Mouse (Mus musculus): ENCODE results near the gene Scaper.
A peak's percentile ranks its signal among the peaks of the same experiment; 100 is the strongest.

Scaper gene

DNA sequence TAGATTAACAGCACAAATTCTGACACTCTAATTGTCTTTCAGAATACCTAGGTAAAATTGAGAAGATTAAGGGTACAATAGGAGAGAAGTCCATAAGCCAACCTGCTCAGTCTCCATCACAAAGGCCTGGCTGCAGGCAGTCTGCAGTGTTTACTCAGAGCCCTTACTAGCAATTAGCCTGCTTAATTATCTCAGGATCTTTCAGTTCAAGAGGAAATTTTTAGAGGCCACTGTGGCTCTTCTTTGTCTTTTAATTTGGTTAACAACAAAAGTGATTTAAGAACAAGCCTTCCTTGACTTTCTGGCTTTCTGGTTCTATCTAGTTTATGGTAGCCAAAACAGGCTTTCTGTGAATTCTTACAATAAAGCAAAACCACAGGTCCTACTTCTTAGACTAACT lies 339.3 kb downstream of the Scaper start:
- no peak for DNase-seq

DNA sequence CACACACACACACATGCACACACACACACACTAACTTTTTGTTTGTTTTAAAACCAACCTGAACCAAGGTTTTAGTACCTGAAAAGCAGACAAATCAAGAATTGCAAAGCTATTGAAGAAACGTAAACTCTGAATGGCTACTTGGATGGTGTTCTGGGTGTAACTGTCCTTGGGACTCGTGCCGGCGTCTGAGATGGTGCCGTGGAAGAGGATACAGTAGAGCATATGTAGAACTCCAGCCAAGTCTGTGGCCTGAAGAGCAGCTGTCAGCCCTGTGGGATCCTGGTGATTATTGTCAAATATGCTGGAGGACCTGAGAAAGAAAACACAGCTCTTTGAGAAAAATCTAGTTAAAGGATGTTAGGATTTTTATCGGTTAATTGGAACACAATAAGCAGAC lies 351.8 kb downstream of the Scaper start:
- no peak for DNase-seq

- no peak for DNase-seq
These were observed 356.5 kb downstream of the Scaper start for GRCm38 (mm10) chr9:55581414-55581813.

GRCm38 (mm10) chr9:55576571-55576970 lies 361.3 kb downstream of the Scaper start:
- peak; percentile 5 for DNase-seq

GRCm38 (mm10) chr9:55571071-55571470 lies 366.8 kb downstream of the Scaper start:
- no peak for DNase-seq

DNA sequence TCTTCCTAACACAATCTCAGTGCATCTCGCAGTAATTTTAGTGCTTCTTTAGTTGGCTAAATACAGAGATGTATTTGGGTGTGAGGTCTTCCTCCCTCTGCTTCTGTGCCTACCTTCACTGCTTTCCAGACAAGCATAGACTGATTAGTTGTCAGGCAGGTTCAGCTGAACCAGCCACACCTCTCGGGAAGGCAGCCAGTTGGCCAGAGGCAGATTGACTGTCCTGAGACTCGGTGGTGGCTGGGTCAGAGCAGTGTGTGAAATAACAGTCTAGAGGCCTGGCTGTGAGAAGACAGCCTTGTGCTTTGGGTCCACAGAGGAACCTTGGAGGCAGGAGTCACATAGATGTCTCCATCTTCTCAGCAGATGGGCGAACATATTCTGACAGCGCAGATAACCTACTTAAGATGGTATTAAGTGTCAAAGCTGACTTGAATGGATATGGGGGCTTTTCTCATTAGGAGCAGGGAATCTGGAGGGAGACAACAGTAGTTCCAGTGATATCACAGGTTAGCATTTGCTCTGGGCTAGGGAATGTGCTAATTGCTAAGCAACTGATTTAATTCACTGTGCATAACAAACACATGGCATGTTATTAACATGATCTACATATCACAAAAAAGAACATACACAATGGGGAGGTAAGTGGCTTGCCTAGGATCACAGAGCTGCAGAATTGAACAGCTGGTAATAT lies 369.3 kb downstream of the Scaper start:
- no peak for DNase-seq

DNA sequence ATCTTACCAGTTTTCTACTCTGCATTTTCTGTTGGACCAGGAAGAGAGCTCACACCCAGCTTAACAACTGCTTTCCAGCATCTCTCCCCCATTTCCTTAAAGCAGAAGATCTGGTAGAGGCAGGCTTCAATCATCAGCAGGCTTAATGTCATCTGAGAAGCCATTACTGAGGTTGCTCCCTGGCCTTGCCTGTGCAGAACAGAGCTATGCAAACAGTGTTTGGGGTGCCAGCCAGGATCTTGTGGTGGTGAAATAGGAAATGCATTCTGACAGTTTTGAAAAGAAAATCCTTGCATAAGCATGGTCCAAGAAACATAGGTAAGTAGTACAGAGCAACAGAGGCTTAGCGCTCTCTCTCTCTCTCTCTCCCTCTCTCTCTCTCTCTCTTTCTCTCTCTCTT lies 377.0 kb downstream of the Scaper start:
- no peak for DNase-seq

GRCm38 (mm10) chr9:55554986-55555385 lies 382.9 kb downstream of the Scaper start:
- DNase-seq: no peak

- DNase-seq: no peak
These were observed 388.5 kb downstream of the Scaper start for GRCm38 (mm10) chr9:55549302-55549890.

- DNase-seq: no peak
These were observed 389.0 kb downstream of the Scaper start for GRCm38 (mm10) chr9:55548871-55549270.

DNA sequence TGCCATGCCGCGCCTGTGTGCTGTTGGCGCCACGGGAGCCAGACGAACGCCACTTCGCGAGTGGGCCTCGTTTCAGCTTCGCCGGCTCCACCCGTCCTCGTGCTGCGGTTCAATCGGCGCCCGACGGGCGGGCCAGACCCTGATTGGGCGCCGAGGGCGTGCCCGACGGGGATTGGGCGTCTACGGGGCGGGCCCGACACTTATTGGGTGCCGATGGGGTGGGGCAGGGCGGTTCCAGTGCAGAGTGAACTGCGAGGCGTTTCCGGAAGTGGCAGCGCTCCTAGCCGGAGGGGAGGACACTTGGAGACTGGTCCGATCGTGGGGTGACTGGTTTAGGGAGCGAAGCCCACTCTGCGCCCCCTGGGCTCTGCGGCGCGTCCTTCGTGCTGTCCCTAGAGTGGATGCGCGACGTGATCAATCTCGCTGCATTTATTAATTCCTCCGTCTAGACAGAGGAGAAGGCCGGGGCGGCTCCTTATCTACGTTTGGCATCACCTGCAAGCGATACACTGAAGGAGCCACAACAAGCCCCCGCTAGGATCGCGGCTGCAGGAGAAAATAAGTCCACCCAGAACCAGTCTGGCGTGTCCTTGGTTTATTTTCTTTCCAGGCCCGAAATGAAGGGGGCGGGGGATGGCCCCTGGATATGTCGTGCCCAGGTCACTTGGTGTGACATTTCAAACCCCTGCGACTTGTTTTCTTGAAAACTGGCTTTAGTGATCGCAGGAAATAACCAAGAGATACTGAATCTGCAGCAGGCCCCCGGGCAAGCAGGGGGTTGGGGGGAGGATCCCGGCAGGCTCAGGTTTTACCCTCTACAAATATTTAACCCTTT lies 391.5 kb downstream of the Scaper start:
- DNase-seq: no peak

GRCm38 (mm10) chr9:55545556-55546175 lies 392.3 kb downstream of the Scaper start:
- no peak for DNase-seq

DNA sequence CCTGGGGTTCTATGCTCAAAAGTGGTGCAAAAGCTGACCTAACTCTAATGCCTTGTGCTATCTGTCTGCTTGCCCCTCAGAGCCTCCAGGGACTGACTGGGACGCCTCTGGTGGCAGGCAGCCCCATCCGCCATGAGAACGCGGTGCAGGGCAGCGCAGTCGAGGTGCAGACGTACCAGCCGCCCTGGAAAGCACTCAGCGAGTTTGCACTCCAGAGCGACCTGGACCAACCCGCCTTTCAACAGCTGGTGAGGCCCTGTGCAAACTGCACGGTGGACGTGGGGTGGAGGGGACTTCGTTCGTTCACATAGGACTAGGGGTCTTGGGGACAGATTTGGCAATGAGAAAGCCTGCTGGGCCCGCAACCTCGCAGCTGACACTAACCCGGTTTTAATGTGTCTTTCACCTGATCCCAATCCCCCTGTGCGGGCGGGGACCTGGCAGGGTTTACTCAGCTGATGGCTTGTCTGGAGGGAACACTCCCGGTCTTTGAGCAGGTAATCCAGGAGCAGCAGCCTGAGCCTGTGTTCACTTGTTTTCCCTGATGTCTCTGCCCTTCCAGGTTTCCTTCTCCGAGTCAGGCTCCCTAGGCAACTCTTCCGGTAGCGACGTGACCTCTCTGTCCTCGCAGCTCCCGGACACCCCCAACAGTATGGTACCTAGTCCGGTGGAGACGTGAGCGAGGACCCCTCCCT lies 392.9 kb downstream of the Scaper start:
- DNase-seq: no peak

GRCm38 (mm10) chr9:55543703-55544401 lies 394.1 kb downstream of the Scaper start:
- no peak for DNase-seq

DNA sequence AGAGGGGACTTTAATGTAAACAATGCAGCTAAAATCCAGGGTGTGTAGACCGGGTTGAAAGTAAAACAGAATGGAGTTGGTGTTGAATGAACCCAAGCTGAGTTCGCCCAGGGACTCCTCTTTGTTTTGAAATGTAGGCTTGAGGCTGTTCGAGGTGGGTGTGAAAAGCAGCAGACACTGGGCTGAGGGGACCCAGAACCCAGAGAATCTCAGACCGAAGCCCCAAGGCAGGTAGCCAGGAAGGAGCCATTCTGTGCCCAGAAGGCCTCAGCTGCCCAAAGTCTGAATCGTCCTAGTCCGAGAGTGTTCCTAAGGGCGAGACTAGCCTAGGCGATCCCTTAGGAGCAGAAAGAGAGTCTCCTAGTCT lies 394.6 kb downstream of the Scaper start:
- DNase-seq: no peak

DNA sequence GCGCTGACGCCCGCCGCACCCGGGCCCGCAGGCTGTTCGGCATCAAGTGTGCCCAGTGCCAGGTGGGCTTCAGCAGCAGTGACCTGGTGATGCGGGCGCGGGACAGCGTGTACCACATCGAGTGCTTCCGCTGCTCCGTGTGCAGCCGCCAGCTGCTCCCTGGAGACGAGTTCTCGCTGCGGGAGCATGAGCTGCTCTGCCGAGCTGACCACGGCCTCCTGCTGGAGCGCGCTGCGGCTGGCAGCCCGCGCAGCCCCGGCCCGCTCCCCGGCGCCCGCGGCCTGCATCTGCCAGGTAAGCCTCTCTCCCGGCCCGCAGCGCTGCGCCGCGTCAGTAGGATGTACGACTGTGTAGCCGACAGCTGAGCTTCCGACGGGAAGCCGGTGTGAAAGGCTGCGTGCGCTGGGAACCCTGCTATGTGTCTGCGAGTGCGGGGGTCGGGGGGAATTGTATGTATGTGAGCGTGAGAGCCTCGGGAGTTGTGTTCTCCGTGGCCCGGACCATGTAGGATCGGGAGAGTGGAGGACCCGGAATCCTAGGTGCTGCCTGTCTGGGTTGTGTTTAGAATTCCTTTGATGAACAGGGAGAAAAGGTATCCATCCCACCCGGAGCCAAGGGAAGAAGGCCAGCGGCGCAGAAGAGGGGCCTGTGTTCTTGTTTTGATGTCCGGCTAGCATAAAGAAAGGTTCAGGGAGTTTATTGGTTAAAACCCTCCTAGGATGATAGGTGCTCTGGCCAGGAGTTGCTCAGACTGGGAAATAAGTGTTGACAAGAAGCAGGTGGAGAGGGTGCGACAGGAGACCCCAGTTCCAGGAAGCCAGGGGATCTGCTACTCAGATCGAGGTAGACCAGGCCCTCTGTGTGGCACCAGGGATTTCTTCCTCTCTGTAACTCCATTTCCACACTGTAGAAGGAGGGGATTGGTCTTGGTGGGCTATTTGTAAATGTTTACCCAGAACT lies 395.3 kb downstream of the Scaper start:
- no peak for DNase-seq

DNA sequence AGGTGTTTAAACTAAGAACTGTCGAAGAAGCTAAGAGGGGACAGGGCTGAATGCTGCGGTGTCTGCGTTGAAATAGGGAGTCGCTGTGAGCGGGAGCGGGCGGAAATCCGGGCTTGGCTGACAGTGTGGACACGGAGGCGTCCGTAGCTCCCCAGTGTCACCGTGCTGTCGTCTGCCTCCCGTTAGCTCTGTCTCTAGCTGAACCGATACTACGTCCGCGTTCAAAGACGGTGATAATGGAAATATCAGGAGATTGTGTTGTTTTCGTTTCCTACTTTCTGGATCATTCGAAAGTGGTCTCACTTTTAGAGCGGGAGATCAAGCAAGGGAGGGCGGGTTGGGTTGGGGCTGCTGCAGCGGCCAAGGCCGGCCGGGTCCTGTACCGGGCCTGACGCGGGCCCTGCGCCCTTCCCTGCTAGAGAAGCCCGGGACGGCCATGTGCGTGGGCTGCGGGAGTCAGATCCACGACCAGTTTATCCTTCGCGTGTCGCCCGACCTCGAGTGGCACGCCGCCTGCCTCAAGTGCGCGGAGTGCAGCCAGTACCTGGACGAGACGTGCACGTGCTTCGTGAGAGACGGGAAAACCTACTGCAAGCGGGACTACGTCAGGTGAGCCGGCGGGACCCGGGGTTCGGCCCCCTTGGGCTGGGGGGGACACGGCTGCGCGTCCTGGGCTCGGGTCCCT lies 396.1 kb downstream of the Scaper start:
- DNase-seq: no peak

- DNase-seq: no peak
These were observed 397.0 kb downstream of the Scaper start for GRCm38 (mm10) chr9:55540888-55541287.

DNA sequence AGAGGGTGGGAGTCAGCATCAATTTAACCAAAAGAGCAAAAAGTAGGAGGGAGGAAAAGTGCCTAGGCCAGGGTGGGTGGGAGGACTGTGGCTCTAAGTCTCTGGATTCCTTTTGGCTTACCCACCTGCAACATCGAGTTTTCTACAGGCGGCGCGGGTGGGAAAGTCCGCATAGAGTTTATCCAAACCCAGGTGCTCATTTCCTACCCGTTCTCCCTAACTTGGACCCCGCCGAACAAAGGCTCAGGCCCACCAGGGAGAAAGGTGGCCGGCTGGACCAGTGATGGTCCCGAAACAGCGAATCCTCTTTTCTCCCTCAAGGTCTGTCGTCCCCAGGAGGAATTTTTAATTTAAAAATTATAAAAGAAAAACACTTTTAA lies 397.5 kb downstream of the Scaper start:
- no peak for DNase-seq

- no peak for DNase-seq
These were observed 398.1 kb downstream of the Scaper start for GRCm38 (mm10) chr9:55539661-55540390.
